Mouse (Mus musculus): ENCODE measurements around the gene Dbil5. TPM values are rescaled to one million over a fixed set of nuclear protein-coding genes. Genes with fewer than 3 reads are reported as not detected.

The Dbil5 gene
- polyA plus RNA-seq, 1 experiment from 2014 or later = not detected

GRCm38 (mm10) chr11:76216049-76216540 lies 1.3 kb upstream of the Dbil5 start:
- WGBS = 95% methylated on average over 5 of the region's 5 CpGs
- no peaks in the 10 kb centered on the region for H3K9me3 ChIP-seq (ENCODE audit: control insufficient read depth, low read length)
- H3K27ac ChIP-seq (ENCODE audit: low read depth, low read length) = no peak overlapping the region
- H3K36me3 ChIP-seq (ENCODE audit: control insufficient read depth, insufficient read depth, low read length) = peaks cover 11% of the 10 kb centered on the region; the same call in 1 of the 2 replicates
- DNase-seq (ENCODE audit: low spot score) (no peak), ATAC-seq (ENCODE audit: low FRiP score) (no peak)
- no peaks in the 10 kb centered on the region; the same call in 1 of the 2 replicates for H3K4me1 ChIP-seq (replicated peaks; ENCODE audit: control insufficient read depth, insufficient read depth, low read length)
- H3K4me3 ChIP-seq (ENCODE audit: low read depth, low read length) = peak overlapping the region; percentile 70
- no peak overlapping the region; the same call in 1 of the 2 replicates for H3K9ac ChIP-seq (ENCODE audit: low read depth, low read length)
- H3K27me3 ChIP-seq (ENCODE audit: control insufficient read depth, insufficient read depth, low read length) = no peaks in the 10 kb centered on the region
- H3K4me2 ChIP-seq (replicated peaks; ENCODE audit: low read depth, low read length) = peak overlapping the region; percentile 55; the same call in 1 of the 2 replicates

- DNase-seq (ENCODE audit: low spot score) = peak; percentile 68
- Histone ChIP-seq H3K9me3 (ENCODE audit: control insufficient read depth, low read length) (no peaks in the 10 kb centered on the region), H3K36me3 (ENCODE audit: control insufficient read depth, insufficient read depth, low read length) (peaks cover 11% of the 10 kb centered on the region; the same call in 1 of the 2 replicates), H3K27me3 (ENCODE audit: control insufficient read depth, insufficient read depth, low read length) (no peaks in the 10 kb centered on the region), H3K9ac (ENCODE audit: low read depth, low read length) (peak overlapping the region; percentile 82), H3K27ac (ENCODE audit: low read depth, low read length) (peak overlapping the region; percentile 60), H3K4me3 (ENCODE audit: low read depth, low read length) (peak overlapping the region; percentile 70), H3K4me2 (replicated peaks; ENCODE audit: low read depth, low read length) (peak overlapping the region; percentile 55), H3K4me1 (replicated peaks; ENCODE audit: control insufficient read depth, insufficient read depth, low read length) (no peaks in the 10 kb centered on the region; the same call in 1 of the 2 replicates)
- 5% methylated on average over 33 of the region's 33 CpGs for WGBS
- ATAC-seq (ENCODE audit: low FRiP score) = peak; percentile 57; the same call in 1 of the 2 replicates
These were observed 573 bp upstream of the Dbil5 start for GRCm38 (mm10) chr11:76216681-76217389.

GRCm38 (mm10) chr11:76224631-76225030 lies 7.2 kb downstream of the Dbil5 start:
- Histone ChIP-seq H3K9me3 (ENCODE audit: control insufficient read depth, low read length) (no peaks in the 10 kb centered on the region), H3K4me1 (replicated peaks; ENCODE audit: control insufficient read depth, insufficient read depth, low read length) (no peaks in the 10 kb centered on the region), H3K4me2 (replicated peaks; ENCODE audit: low read depth, low read length) (no peak overlapping the region), H3K4me3 (ENCODE audit: low read depth, low read length) (no peak overlapping the region), H3K27ac (ENCODE audit: low read depth, low read length) (no peak overlapping the region), H3K36me3 (ENCODE audit: control insufficient read depth, insufficient read depth, low read length) (0 out of 2 replicates have a peak, but pooled peaks cover 3% of the 10 kb centered on the region), H3K27me3 (ENCODE audit: control insufficient read depth, insufficient read depth, low read length) (no peaks in the 10 kb centered on the region), H3K9ac (ENCODE audit: low read depth, low read length) (no peak overlapping the region)
- 95% methylated on average over 5 of the region's 5 CpGs for WGBS
- DNase-seq (ENCODE audit: low spot score) (no peak), ATAC-seq (ENCODE audit: low FRiP score) (no peak)

- no peaks in the 10 kb centered on the region for H3K4me1 ChIP-seq (replicated peaks; ENCODE audit: control insufficient read depth, insufficient read depth, low read length)
- no peak overlapping the region for H3K4me3 ChIP-seq (ENCODE audit: low read depth, low read length)
- 0 out of 2 replicates have a peak, but pooled peaks cover 3% of the 10 kb centered on the region for H3K36me3 ChIP-seq (ENCODE audit: control insufficient read depth, insufficient read depth, low read length)
- H3K9ac ChIP-seq (ENCODE audit: low read depth, low read length) = no peak overlapping the region
- H3K9me3 ChIP-seq (ENCODE audit: control insufficient read depth, low read length) = no peaks in the 10 kb centered on the region
- no peaks in the 10 kb centered on the region for H3K27me3 ChIP-seq (ENCODE audit: control insufficient read depth, insufficient read depth, low read length)
- DNase-seq (ENCODE audit: low spot score) (no peak), ATAC-seq (ENCODE audit: low FRiP score) (no peak)
- no peak overlapping the region for H3K27ac ChIP-seq (ENCODE audit: low read depth, low read length)
- no peak overlapping the region for H3K4me2 ChIP-seq (replicated peaks; ENCODE audit: low read depth, low read length)
These were observed 7.6 kb downstream of the Dbil5 start for GRCm38 (mm10) chr11:76225051-76225450.

- no peak for ATAC-seq (ENCODE audit: low FRiP score)
- no peak for DNase-seq (ENCODE audit: low spot score)
- H3K4me1 ChIP-seq (replicated peaks; ENCODE audit: control insufficient read depth, insufficient read depth, low read length) = no peaks in the 10 kb centered on the region
- H3K27me3 ChIP-seq (ENCODE audit: control insufficient read depth, insufficient read depth, low read length) = no peaks in the 10 kb centered on the region
- 95% methylated on average over 3 of the region's 3 CpGs for WGBS
- no peak overlapping the region for H3K9ac ChIP-seq (ENCODE audit: low read depth, low read length)
- H3K4me2 ChIP-seq (replicated peaks; ENCODE audit: low read depth, low read length) = no peak overlapping the region
- H3K9me3 ChIP-seq (ENCODE audit: control insufficient read depth, low read length) = no peaks in the 10 kb centered on the region
- no peak overlapping the region for H3K27ac ChIP-seq (ENCODE audit: low read depth, low read length)
- no peaks in the 10 kb centered on the region for H3K36me3 ChIP-seq (ENCODE audit: control insufficient read depth, insufficient read depth, low read length)
- H3K4me3 ChIP-seq (ENCODE audit: low read depth, low read length) = no peak overlapping the region
These were observed 18.7 kb downstream of the Dbil5 start for GRCm38 (mm10) chr11:76236136-76236535.

GRCm38 (mm10) chr11:76239750-76240149 lies 22.3 kb downstream of the Dbil5 start:
- Histone ChIP-seq H3K4me3 (ENCODE audit: low read depth, low read length) (no peak overlapping the region), H3K27ac (ENCODE audit: low read depth, low read length) (no peak overlapping the region), H3K36me3 (ENCODE audit: control insufficient read depth, insufficient read depth, low read length) (no peaks in the 10 kb centered on the region), H3K27me3 (ENCODE audit: control insufficient read depth, insufficient read depth, low read length) (no peaks in the 10 kb centered on the region), H3K9ac (ENCODE audit: low read depth, low read length) (no peak overlapping the region), H3K4me1 (replicated peaks; ENCODE audit: control insufficient read depth, insufficient read depth, low read length) (peaks cover 3% of the 10 kb centered on the region; the same call in 1 of the 2 replicates), H3K9me3 (ENCODE audit: control insufficient read depth, low read length) (no peaks in the 10 kb centered on the region), H3K4me2 (replicated peaks; ENCODE audit: low read depth, low read length) (no peak overlapping the region)
- WGBS = 99% methylated on average over 2 of the region's 2 CpGs
- ATAC-seq (ENCODE audit: low FRiP score) = no peak
- DNase-seq (ENCODE audit: low spot score) = no peak

- Histone ChIP-seq H3K9me3 (ENCODE audit: control insufficient read depth, low read length) (no peaks in the 10 kb centered on the region), H3K4me1 (replicated peaks; ENCODE audit: control insufficient read depth, insufficient read depth, low read length) (peaks cover 3% of the 10 kb centered on the region; the same call in 1 of the 2 replicates), H3K4me3 (ENCODE audit: low read depth, low read length) (peak within 1 kb of the TSS; percentile 85), H3K9ac (ENCODE audit: low read depth, low read length) (peak within 1 kb of the TSS; percentile 78), H3K27me3 (ENCODE audit: control insufficient read depth, insufficient read depth, low read length) (no peaks in the 10 kb centered on the region), H3K36me3 (ENCODE audit: control insufficient read depth, insufficient read depth, low read length) (no peaks in the 10 kb centered on the region), H3K27ac (ENCODE audit: low read depth, low read length) (peak within 1 kb of the TSS; percentile 33; the same call in 1 of the 2 replicates), H3K4me2 (replicated peaks; ENCODE audit: low read depth, low read length) (peak within 1 kb of the TSS; percentile 86)
- ATAC-seq (ENCODE audit: low FRiP score) (peak; percentile 85), DNase-seq (ENCODE audit: low spot score) (peak; percentile 97)
- WGBS = under 1% methylated on average over 61 of the region's 61 CpGs
These were observed 25.7 kb downstream of the Dbil5 start, which contains the start of the genes Mrm3 and Glod4 for GRCm38 (mm10) chr11:76242901-76243810. Mrm3 (plus strand) TSS chr11:76243715. Glod4 (minus strand) TSS chr11:76243725.

- Histone ChIP-seq H3K27me3 (ENCODE audit: control insufficient read depth, insufficient read depth, low read length) (no peaks in the 10 kb centered on the region), H3K4me1 (replicated peaks; ENCODE audit: control insufficient read depth, insufficient read depth, low read length) (peaks cover 3% of the 10 kb centered on the region; the same call in 1 of the 2 replicates), H3K9me3 (ENCODE audit: control insufficient read depth, low read length) (no peaks in the 10 kb centered on the region), H3K4me2 (replicated peaks; ENCODE audit: low read depth, low read length) (peak overlapping the region; percentile 86), H3K36me3 (ENCODE audit: control insufficient read depth, insufficient read depth, low read length) (no peaks in the 10 kb centered on the region), H3K4me3 (ENCODE audit: low read depth, low read length) (peak overlapping the region; percentile 85), H3K9ac (ENCODE audit: low read depth, low read length) (peak overlapping the region; percentile 78), H3K27ac (ENCODE audit: low read depth, low read length) (no peak overlapping the region)
- WGBS = 6% methylated on average over 34 of the region's 34 CpGs
- peak; percentile 77; the same call in 1 of the 2 replicates for ATAC-seq (ENCODE audit: low FRiP score)
- no peak for DNase-seq (ENCODE audit: low spot score)
These were observed 26.6 kb downstream of the Dbil5 start for GRCm38 (mm10) chr11:76243811-76244546.
